Mouse (Mus musculus) mature B cell (primary cell): ENCODE measurements around the gene Pibf1.

Experiments
- in situ Hi-C: fragments of 300-500 bp; cut with MboI; formaldehyde crosslinking; loops from 2 replicates; pipeline ENCODE4 v1.14.3; 2019

Gene Pibf1

GRCm38 (mm10) chr14:99141786-99142633, 42.8 kb downstream of the Pibf1 start:
- in situ Hi-C loops, result no loop called here

- in situ Hi-C loops, result no loop called here
Observed at GRCm38 (mm10) chr14:99146841-99147240, 47.6 kb downstream of the Pibf1 start.

DNA sequence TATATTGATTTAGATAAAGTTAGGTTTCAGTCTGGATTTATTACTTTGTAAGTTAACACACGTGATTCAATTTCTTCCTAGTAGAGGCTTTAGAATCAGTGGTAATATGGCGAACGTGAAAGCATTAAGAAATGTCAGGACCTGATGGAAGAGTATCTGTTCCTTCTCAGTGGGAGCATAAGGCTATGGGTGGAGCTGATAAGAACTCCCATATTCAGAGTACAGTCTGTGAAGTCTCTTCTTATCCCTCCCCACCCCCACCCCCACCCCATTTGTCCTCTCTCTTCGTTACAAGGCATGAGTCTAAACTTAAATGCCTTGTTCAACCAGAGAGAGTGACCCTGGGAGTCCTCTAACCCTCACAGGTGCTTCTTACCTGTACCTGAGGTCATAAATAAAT, 53.5 kb downstream of the Pibf1 start:
- in situ Hi-C loops, result no loop called here

DNA sequence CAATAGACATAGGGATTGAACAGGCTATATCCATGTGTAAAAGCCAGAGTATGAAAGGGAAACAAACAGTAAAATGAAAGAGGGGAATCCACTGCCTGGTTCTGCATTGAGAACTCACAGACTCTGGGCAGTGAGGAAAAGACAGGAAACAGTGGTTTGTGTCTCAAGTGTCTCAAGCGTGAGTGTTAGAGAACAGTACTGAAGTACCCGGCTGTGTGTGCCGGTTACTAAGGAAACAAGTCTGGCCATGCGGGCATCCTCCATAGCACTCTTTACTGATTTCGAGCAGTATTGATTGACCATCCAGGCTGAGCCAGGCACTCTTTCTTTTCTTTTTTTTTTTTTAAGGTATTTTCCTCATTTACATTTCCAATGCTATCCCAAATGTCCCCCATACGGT, 60.7 kb downstream of the Pibf1 start:
- in situ Hi-C loops, result no loop called here

DNA sequence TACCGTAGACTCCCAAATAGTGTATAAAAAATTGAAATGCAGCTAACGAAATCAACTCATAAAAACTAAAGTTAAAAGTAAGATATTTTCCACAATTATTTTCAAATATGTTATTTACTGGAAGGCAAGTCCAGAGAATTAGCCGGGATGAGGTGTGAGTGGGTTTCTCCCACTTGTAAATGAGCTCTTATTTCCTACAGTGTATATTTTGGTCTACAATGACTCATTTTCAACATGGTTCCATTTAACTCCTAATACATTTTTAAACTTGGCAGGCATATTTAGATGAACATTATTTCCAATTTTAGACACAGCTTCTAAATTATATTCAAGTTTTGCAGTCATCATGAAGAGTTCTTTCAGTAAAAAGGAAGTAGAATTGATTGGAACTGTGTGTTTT, 63.8 kb downstream of the Pibf1 start:
- in situ Hi-C loops, result no loop called here

DNA sequence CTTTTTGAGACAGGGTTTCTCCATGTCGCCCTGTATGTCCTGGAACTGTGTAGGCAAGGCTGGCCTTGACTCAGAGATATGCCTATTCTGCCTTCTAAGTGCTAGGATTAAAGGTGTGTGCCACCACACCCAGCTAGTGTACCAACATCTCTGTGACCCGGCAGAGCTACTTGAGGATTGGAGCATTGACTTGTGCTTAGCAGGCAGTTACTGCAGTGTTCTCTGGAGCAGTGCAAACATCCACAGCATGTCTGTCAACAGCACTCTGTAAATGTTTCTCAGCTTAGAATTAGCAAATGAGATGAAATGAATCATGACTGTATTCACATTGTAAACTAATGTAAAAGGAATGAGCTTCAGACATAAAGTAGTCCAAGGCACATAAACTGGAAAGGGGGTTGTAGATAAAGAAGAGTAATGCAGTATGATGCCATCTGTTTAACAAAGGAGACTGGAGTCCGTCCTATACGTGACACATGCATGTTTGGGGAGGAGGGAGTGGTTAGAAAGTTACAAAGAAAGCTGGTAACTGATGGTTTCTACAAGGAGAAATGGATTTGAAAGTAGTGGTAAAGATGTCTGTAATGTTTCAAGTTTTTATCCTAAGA, 75.0 kb downstream of the Pibf1 start:
- in situ Hi-C loops, result no loop called here

- in situ Hi-C loops, result no loop called here
Observed at GRCm38 (mm10) chr14:99176559-99176958, 77.3 kb downstream of the Pibf1 start.

DNA sequence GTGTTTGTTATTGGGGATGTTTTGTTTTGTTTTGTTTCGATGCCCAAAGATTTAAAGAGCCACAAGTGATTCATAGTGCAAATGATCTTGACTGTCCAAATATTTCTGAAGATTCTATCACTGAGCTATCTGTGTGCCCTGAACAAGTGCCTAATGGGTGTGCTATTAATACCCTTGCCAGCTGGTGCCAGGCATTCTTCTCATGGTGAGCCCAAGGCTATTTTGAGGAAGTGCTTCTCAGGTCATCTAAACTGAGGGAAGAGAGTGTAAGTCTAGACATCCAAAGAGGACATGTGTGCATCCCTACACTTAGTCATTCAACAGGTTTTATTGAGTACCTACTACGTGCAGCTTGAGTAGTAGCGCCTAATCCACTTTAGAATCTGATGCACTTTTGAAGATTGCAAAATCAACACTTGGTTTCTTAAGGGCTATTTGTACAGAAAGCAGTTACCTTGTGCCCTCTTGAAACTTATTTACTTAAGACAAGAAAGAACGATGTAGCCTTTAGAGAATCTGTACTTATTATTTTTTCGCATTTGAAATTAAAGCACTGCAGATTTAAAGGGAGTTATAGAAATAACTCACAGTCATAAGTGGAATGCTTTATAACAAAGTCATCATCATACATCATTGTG, 91.0 kb downstream of the Pibf1 start:
- in situ Hi-C loops, result no loop called here

DNA sequence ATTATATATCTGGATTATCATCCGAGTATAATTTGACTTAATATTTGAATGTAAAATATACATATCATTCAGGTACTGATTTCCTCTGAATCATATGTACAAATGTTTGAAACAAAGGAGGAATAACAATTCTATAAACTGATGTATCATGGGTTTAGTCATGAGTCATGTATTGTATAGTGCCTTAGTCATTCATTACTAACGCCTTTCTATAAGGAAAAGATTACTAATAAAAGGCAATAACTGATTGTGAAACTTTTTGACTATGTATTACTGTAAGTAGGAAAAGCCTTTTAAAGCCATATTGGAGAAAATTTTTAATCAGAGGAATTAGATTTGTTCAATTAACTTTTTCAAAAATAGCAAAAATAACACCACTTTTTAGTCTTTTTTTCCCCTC, 106.6 kb downstream of the Pibf1 start:
- in situ Hi-C loops, result no loop called here

- in situ Hi-C loops, result no loop called here
Observed at GRCm38 (mm10) chr14:99206591-99206990, 107.4 kb downstream of the Pibf1 start.

DNA sequence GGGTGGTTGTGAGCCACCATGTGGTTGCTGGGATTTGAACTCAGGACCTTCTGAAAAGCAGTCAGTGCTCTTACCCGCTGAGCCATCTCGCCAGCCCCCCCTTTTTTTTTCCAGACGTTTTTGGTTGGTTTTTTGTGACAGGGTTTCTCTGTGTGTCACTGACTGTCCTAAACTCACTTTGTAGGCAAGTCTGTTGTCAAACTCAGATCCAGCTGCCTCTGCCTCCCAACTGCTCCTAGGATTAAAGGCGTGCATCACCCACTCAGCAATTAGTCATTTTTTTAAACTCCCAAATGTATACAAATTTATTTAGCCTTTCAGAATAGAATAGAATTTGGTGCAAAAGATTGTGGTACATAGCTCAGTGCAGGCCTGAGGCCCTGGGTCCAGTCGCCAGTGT, 111.2 kb downstream of the Pibf1 start:
- in situ Hi-C loops, result no loop called here

DNA sequence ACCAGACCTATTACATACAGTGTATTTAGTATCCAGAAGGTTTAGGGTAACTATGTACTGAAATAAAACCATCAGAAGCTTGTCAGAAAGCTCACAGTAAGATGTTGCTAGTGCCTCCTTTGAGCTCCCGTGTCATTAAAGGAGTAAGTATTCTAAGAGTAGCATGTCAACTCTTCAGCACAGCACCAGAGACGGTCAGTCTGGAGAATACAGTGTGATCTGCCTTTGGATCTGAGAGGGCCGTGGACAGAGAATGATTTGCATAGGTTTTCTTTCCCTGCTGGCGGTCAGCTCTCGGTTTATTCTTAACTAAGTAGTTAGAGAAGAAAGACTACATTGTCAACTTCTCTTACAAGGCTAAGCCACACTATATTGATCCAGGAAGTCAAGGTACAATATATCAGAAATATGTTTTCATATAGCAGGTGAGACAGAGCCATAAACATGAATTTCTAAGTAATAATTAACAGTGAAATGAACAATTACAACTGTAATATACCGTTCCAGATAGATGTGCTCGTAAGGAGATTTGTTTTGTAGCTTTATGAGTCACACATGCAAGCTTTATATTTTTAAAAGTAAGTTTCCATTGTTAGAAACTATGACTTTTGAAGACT, 119.3 kb downstream of the Pibf1 start:
- in situ Hi-C loops, result no loop called here

- in situ Hi-C loops, result no loop called here
Observed at GRCm38 (mm10) chr14:99219757-99220171, 120.5 kb downstream of the Pibf1 start.

DNA sequence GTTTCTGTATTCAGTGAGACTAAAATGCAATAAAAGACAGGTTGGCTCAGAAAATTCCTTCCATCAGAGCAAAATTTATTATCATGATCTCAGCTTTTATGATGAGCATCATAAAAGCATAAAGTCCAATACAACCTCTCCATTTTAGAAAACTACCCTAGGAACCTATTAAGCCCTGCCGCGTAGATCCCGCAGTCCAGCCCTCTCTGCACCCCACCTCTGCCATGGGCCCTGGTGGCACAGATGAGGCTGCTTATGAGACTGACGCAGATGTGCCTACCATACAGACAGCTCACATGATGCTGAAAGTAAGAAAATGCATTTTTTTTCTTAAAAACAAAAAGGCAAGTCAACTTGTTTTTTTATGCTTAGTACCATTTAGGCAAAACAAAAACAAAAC, 126.7 kb downstream of the Pibf1 start:
- in situ Hi-C loops, result no loop called here

- in situ Hi-C loops, result no loop called here
Observed at GRCm38 (mm10) chr14:99229071-99229780, 130.0 kb downstream of the Pibf1 start.

- in situ Hi-C loops, result no loop called here
Observed at GRCm38 (mm10) chr14:99233056-99233455, 133.8 kb downstream of the Pibf1 start.

DNA sequence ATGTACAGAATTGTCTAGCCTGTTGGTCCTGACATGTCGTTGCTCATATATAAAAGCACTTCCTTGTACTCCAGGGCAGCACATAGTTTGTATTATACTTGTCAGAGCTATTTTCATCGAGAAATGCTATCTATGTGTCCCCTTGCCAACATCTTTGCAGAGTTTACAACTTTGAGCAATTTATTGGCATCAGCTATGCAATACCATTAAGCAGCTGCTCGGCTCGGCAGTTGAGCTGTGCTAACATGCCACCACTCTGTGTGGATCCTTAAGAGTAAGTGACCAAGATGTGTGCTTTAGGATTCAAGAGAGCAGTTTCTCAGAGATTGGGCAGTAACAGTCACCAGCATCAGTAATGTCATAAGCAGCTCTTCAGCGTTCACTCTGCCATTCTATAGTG, 137.9 kb downstream of the Pibf1 start:
- in situ Hi-C loops, result no loop called here

- in situ Hi-C loops, result no loop called here
Observed at GRCm38 (mm10) chr14:99240563-99240962, 141.3 kb downstream of the Pibf1 start.

DNA sequence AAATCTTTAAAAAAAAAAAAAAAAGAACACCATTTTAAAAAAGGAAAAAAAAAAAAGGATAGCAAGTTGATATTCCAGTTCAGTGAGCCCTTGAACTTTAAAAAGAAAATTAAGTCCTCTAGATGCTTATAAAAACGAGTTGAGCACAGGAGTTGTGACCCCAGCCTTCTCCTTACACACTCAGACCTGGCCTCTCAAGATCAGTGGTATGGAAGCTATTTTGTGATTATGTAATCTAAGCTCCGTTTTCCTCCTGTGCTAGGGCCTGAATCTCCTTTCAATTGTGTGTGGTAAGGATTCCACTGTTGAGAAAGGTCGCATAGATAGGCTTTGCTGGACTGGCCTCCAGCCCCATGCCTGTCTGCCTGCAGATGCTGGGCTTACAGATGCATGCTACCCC, 145.3 kb downstream of the Pibf1 start:
- in situ Hi-C loops, result no loop called here

GRCm38 (mm10) chr14:99262026-99262425, 162.8 kb downstream of the Pibf1 start:
- in situ Hi-C loops, result no loop called here

DNA sequence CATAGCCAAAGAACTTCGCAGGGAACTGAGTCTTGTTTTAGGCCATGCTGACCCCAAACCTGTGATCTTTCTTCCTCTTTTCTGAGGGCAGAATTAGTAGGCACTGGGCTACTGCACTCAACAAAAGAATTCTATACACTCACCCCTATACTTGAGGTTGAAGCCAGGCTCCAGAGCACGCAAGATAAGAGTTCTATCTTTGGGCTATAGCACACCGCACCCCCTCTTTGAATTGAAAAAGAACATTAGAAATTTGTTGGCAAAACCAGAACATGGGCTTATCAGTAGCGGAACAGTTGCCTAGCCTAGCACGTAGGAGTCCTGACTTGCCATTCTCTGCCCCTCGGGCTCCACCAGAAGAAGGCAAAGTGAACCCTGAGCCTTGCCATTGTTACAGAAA, 164.6 kb downstream of the Pibf1 start:
- in situ Hi-C loops, result no loop called here

GRCm38 (mm10) chr14:99265791-99266190, 166.6 kb downstream of the Pibf1 start:
- in situ Hi-C loops, result no loop called here
